Mouse (Mus musculus) lung, embryonic 16.5 days (tissue): ENCODE data around the gene C1ra. TPM values are rescaled to one million over a fixed set of nuclear protein-coding genes. Genes with fewer than 3 reads are reported as not detected.
"Not testable (repeated sequence)": the region's sequence is repeated elsewhere in the genome, so short reads cannot be mapped to it uniquely, and the experiment has no call there.

Experiments
- ATAC-seq: fragments of 200-750 bp; cut with Nextera tagmentation; 2 replicates; pipeline ENCODE4 v1.8.0; 2017; ENCODE audit warnings: low read depth, mild to moderate bottlenecking, moderate library complexity
- H3K27ac ChIP-seq: fragments of 300-500 bp; sonication (generic); 2 replicates; pipeline ENCODE4 v1.5.1; 2014; ENCODE audit warnings: mild to moderate bottlenecking, control low read depth, low read length
- H3K27me3 ChIP-seq: fragments of 300-500 bp; sonication (generic); 2 replicates; pipeline ENCODE4 v1.6.1; 2014; ENCODE audit warnings: low read depth, low read length, mixed read lengths; ENCODE audit not compliant: control insufficient read depth, insufficient read depth
- H3K36me3 ChIP-seq: fragments of 300-500 bp; sonication (generic); 2 replicates; pipeline ENCODE4 v1.6.1; 2014; ENCODE audit warnings: low read length; ENCODE audit not compliant: control insufficient read depth, insufficient read depth
- H3K4me1 ChIP-seq: fragments of 300-500 bp; sonication (generic); replicated peaks from 2 replicates; pipeline ENCODE4 v1.6.1; 2014; ENCODE audit warnings: low read length, mixed read lengths; ENCODE audit not compliant: control insufficient read depth, insufficient read depth
- H3K4me2 ChIP-seq: fragments of 300-500 bp; sonication (generic); 2 replicates; pipeline ENCODE4 v1.6.1; 2014; ENCODE audit warnings: low read depth, low read length, control low read depth
- H3K4me3 ChIP-seq: fragments of 300-500 bp; sonication (generic); 2 replicates; pipeline ENCODE4 v1.5.1; 2014; ENCODE audit warnings: mild to moderate bottlenecking, low read length, control low read depth
- H3K9ac ChIP-seq: fragments of 300-500 bp; sonication (generic); 2 replicates; pipeline ENCODE4 v1.6.1; 2014; ENCODE audit warnings: low read length, control low read depth
- H3K9me3 ChIP-seq: fragments of 300-500 bp; sonication (generic); 2 replicates; pipeline ENCODE4 v1.6.1; 2016; ENCODE audit warnings: low read length; ENCODE audit not compliant: control insufficient read depth
- WGBS: fragments of 180-500 bp; shearing (Covaris S2); extraction: QIAGEN DNeasy Blood & Tissue Kit; methylation state at CpG from one replicate; pipeline ENCODE4 v1.1.7; 2014; 5-methylcytosine and 5-hydroxymethylcytosine counted together
- polyA plus RNA-seq: library from polyadenylated mRNA; unstranded; fragments of >200 nt; fragmentation: Nextera tagmentation; extraction: Ambion mirVana; gene quantifications from 2 replicates; pipeline ENCODE4 v1.2.1, GENCODE M21; 2015

The C1ra gene
- polyA plus RNA-seq, 1 experiment from 2014 or later = 6.0 TPM

DNA sequence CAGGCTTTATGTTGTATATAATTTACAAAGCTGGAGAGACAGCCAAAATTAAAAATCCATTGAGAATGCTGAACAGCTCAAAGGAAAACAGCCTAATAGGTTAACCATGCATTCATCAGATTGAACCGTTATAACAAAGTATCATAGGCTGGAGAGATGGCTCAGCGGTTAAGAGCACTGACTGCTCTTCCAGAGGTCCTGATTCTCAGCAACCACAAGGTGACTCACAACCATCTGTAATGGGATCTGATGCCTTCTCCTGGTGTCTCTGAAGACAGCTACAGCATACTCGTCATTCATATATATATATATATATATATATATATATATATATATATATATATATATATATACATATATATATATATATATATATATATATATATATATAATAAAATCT, 28.4 kb upstream of the C1ra start:
- H3K9me3 ChIP-seq, H3K27me3 ChIP-seq, H3K4me1 ChIP-seq, ATAC-seq, H3K9ac ChIP-seq, H3K36me3 ChIP-seq, H3K4me2 ChIP-seq, H3K4me3 ChIP-seq, H3K27ac ChIP-seq: not testable (repeated sequence)
- 78% methylated on average over 3 of the region's 3 CpGs for WGBS

DNA sequence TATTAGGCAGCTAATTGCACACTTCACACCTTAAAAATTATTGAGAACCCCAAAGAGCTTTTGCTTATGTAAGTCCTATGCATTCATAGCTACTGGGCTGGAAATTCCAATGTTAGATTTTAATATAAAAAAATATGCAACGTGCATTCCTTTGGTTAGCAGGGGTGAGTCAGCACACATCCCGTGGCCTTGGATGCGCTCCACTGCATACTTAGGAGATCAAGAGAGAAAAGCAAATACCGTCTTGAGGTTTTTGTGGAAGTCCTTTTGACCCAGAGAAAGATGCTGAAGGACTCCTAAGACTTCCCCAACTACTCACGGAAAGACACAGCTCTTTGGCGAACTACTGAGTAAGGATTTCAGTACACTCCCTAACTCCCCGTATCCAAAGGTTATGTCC, 27.4 kb upstream of the C1ra start:
- no peak for ATAC-seq
- Histone ChIP-seq H3K4me1 (peaks cover 3% of the 10 kb centered on the region; the same call in 1 of the 2 replicates), H3K9ac (no peak overlapping the region), H3K9me3 (no peaks in the 10 kb centered on the region), H3K4me3 (no peak overlapping the region), H3K27ac (no peak overlapping the region), H3K27me3 (no peaks in the 10 kb centered on the region), H3K36me3 (no peaks in the 10 kb centered on the region), H3K4me2 (no peak overlapping the region)
- WGBS = 60% methylated on average over 7 of the region's 7 CpGs

DNA sequence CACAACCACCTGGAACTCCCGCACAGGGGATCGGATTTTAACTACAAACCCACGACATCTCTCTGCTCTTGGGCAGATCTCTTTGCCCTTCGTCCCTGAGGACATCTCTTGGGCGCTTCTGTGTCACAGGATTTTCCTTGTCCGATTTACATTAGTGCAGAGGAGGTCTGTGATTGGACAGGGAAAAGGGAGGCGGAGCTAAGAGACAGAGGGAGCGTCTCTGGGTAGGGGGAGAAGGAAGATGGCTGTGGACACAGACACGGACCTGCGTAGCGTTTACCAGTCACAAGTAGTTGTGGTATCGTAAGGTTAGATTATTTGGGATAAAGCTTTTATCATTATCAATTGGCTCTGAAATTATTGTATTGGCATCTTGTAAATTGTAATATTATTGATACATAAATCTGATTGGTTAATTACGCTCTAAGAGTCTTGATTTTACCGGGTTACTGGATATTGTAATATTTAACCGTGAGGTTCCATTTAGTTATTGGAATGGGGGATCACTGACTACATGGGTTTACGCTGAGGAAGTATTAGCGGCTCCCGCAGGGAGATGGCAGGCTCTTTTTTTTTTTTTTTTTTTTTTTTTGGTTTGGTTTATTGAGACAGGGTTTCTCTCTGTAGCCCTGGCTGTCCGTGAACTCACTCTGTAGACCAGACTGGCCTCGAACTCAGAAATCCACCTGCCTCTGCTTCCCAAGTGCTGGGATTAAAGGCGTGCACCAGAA, 26.6 kb upstream of the C1ra start:
- Histone ChIP-seq H3K36me3 (no peaks in the 10 kb centered on the region), H3K4me2 (peak overlapping the region; percentile 31), H3K27me3 (no peaks in the 10 kb centered on the region), H3K4me3 (peak overlapping the region; percentile 16; the same call in 1 of the 2 replicates), H3K27ac (no peak overlapping the region), H3K4me1 (peaks cover 3% of the 10 kb centered on the region; the same call in 1 of the 2 replicates), H3K9ac (no peak overlapping the region), H3K9me3 (no peaks in the 10 kb centered on the region)
- 33% methylated on average over 21 of the region's 21 CpGs for WGBS
- peak; percentile 56; the same call in 1 of the 2 replicates for ATAC-seq

DNA sequence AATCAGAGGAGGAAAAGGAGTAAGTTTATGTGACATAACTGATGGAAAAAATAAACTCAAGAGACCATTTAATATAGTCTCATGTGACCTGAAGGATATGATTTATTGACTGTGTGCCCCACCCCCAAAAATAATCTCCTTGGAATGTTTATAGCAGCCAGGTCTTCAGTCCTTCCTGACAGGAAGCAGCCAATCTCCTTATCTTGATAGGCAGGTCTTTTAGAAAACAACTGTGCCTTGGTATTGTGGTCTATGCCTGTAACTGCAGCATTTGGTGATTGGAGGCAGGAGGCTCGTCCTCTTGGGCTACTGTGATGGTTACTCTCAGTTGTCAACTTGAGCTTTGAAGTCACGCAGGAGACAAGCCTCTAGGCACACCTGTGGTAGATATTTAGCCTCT, 24.7 kb upstream of the C1ra start:
- Histone ChIP-seq H3K36me3 (no peaks in the 10 kb centered on the region), H3K4me1 (peaks cover 3% of the 10 kb centered on the region; the same call in 1 of the 2 replicates), H3K9me3 (no peaks in the 10 kb centered on the region), H3K4me2 (no peak overlapping the region), H3K9ac (no peak overlapping the region), H3K4me3 (no peak overlapping the region), H3K27me3 (no peaks in the 10 kb centered on the region), H3K27ac (no peak overlapping the region)
- ATAC-seq = no peak
- WGBS = 34% methylated on average over 2 of the region's 2 CpGs

DNA sequence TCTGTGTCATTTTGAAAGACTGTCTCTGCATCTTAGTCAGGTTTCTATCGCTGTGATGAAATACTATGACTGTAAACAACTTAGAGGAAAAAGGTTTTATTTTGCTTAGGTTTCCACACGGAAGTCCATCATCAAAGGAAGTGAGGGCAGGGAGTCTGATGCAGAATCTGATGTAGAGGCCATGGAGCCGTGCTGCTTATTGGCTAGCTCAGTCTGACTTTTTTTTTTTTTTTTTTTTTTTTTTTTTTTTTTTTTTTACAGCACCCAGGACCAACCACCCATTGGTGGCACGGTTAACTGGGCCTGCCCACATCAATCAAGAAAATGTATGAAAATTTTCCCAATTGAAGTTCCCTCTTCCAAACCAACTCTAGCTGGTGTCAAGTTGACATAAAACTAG, 23.3 kb upstream of the C1ra start:
- no peak overlapping the region for H3K4me2 ChIP-seq
- H3K9me3 ChIP-seq = no peaks in the 10 kb centered on the region
- H3K36me3 ChIP-seq = no peaks in the 10 kb centered on the region
- no peak overlapping the region for H3K9ac ChIP-seq
- H3K27me3 ChIP-seq = no peaks in the 10 kb centered on the region
- WGBS = 74% methylated on average over 4 of the region's 4 CpGs
- no peak overlapping the region for H3K4me3 ChIP-seq
- H3K4me1 ChIP-seq = peaks cover 3% of the 10 kb centered on the region; the same call in 1 of the 2 replicates
- H3K27ac ChIP-seq = no peak overlapping the region
- no peak for ATAC-seq

DNA sequence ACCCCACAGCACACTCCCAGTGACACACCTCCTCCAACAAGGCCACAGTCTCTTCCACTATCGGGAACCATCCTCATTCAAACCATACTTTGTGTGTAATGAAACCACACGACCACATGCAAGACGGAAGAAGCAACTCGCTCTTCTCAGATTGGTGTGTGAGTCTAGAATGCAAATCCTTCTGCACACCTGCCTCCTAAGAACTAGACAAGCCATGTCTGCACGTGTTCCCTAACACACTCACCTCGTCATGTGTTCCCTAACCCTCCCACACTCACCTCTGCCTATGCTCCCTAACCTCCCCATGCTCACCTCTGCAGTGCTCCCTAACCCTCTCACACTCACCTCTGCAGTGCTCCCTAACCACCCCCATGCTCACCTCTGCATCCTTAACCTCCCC, 20.8 kb upstream of the C1ra start:
- Histone ChIP-seq H3K27me3 (no peaks in the 10 kb centered on the region), H3K9ac (no peak overlapping the region), H3K4me1 (no peaks in the 10 kb centered on the region), H3K9me3 (no peaks in the 10 kb centered on the region), H3K27ac (no peak overlapping the region), H3K4me3 (no peak overlapping the region), H3K36me3 (no peaks in the 10 kb centered on the region), H3K4me2 (no peak overlapping the region)
- no peak for ATAC-seq
- WGBS = 75% methylated on average over 6 of the region's 6 CpGs

DNA sequence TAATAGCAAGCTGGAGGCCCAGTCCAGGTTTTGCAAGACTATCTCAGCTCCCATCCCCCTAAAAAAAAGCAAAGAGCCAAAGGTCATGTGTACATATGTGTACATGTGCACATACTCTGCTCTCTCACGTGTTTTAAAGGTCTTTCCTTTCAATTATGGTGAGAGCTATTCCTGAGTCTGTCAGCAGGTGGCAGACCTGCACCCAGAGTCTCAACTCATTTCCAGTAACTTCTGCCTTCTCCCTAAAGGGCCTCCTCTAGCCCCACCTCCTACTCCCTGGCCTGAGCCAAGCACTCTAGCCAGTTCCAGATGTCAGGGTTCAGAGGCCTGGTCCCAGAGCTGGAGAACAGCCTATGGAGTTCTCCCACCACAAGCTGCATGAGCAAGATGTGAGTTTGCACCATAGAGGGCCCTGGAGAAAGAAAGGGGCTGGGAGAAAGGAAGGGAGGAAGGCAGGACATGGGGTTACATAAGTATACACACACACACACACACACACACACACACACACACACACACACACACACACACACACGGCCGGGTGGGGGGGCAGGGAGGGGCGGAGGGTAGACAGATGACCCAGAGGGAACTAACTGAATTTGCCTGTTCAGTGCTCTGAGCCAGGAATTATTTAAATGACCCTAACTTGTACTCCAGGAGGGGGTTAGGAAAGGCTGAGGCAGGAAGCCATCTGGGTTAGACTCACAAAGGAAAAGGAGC, 19.2 kb upstream of the C1ra start, which contains the start of gene C1rl:
TSS of gene C1rl (plus strand) at position 272 of the 720 bp plus-strand sequence.
- H3K9me3 ChIP-seq = no peaks in the 10 kb centered on the region
- peak; percentile 97 for ATAC-seq
- no peak within 1 kb of the TSS for H3K9ac ChIP-seq
- no peaks in the 10 kb centered on the region for H3K4me1 ChIP-seq
- 50% methylated on average over 2 of the region's 4 CpGs for WGBS
- H3K27ac ChIP-seq = peak within 1 kb of the TSS; percentile 12; the same call in 1 of the 2 replicates
- H3K36me3 ChIP-seq = no peaks in the 10 kb centered on the region
- no peak within 1 kb of the TSS for H3K4me2 ChIP-seq
- no peaks in the 10 kb centered on the region for H3K27me3 ChIP-seq
- H3K4me3 ChIP-seq = no peak within 1 kb of the TSS

DNA sequence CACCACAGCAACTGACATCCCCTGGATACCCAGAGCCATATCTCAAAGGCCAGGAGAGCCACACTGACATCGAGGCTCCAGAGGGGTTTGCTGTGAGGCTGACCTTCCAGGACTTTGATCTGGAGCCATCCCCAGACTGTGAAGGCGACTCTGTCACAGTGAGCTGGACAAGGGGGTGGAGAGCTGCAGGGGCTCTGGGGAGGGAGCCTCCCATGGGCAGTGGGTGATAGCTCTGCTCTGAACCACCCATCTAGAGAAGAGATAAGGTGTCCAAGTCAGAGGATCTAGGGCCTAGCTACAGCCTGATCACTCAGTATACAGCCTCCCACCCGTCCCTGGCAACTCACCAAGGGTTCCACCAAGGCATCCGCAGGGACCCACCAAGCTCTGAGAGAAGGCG, 18.3 kb upstream of the C1ra start:
- H3K27me3 ChIP-seq = no peaks in the 10 kb centered on the region
- no peak for ATAC-seq
- no peaks in the 10 kb centered on the region for H3K4me1 ChIP-seq
- WGBS = 67% methylated on average over 5 of the region's 5 CpGs
- H3K9me3 ChIP-seq = no peaks in the 10 kb centered on the region
- no peak overlapping the region for H3K4me3 ChIP-seq
- no peak overlapping the region for H3K9ac ChIP-seq
- H3K36me3 ChIP-seq = no peaks in the 10 kb centered on the region
- no peak overlapping the region for H3K4me2 ChIP-seq
- no peak overlapping the region for H3K27ac ChIP-seq

DNA sequence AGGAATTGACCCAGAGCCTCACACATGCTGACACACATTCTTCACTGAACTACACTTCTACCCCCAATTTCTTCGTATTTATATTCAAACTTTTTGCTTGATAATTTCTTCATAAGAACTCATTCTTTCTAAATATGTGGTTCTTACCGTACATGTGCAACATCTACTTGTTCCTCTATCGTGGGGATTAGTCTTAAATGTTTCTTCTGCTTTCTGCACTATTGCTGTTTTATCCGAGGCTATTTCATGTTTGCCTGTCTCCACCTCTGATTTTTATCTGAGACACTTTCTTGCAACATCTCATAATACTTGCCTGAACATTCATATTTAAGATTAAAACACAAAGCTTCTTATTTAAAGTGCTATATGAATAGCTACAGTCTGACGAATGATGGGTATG, 16.2 kb upstream of the C1ra start:
- WGBS = 82% methylated on average over 5 of the region's 5 CpGs
- no peak overlapping the region for H3K9ac ChIP-seq

More for the DNA sequence above, 16.2 kb upstream of the C1ra start:
- Histone ChIP-seq H3K27ac (no peak overlapping the region), H3K27me3 (no peaks in the 10 kb centered on the region), H3K9me3 (no peaks in the 10 kb centered on the region), H3K36me3 (no peaks in the 10 kb centered on the region), H3K4me1 (no peaks in the 10 kb centered on the region), H3K4me2 (no peak overlapping the region), H3K4me3 (no peak overlapping the region)
- no peak for ATAC-seq
